Mouse (Mus musculus): Measurements from ENCODE around the gene Srsf2.

The Srsf2 gene

DNA sequence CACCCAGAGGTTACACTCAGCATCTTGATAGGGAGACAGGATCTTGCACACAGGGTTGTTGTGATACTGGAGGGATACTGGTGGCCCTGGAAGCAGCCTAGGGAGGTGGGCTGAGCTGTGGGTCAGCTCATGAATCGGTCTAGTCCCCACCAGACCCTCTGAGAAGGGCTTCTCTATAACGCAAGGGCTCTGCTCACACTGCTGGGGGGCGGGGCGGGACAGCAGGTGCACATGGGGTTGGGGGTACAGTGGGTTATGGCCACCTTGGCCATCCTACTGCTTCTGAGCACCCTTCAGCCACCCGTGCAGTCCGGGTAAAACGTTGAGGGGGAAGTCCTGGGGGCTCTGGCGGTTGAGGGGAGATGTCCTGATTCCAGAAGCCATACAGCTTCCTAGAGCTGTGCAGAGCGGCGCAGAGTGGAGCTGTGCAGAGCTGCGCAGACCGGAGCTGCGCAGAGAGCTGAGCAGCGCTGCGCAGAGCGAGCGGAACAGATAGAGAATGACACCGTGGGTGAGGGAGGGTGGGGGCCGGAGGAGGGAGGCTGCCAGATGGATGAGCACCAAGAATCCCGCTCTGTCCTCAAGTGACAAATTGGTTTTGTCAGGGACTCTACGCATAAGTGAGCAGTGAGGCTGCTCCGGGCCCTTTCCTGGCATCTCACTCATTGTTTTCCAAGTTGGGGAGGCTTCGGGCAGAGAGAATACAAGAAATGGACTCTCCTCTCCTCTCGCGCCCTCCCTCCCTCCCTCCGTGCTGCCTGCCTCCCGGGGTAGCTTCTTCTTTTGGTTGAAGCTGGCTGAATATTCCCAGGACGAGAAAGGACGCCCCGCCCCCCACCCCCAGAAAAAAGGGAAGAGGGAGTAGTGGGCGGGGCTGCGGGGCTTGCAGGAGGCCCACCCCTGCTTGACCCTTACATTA lies 41.7 kb downstream of the Srsf2 start:
- no peak for DNase-seq (ENCODE audit: low read depth in 1 of 2, low spot score in 2 of 2)

DNA sequence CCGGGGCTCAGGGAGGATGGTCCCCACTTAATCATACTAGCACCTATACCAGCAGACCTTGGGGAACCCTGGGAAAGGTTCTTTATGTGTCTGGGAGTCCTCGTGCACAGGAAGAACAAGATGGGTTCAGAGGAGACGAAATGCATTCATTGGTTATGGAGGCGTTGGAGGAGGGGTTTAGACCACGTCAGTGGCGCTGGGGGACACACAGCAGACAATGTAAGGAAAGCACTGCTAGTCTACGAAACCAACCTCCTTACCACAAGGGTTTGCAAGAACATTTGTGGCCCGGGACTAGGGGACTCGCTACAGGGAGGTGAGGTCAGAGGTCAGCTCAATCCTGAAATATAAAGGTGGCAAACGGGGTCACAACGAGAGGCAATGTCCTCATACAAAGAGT lies 42.4 kb downstream of the Srsf2 start:
- DNase-seq (ENCODE audit: low read depth in 1 of 2, low spot score in 2 of 2): no peak

DNA sequence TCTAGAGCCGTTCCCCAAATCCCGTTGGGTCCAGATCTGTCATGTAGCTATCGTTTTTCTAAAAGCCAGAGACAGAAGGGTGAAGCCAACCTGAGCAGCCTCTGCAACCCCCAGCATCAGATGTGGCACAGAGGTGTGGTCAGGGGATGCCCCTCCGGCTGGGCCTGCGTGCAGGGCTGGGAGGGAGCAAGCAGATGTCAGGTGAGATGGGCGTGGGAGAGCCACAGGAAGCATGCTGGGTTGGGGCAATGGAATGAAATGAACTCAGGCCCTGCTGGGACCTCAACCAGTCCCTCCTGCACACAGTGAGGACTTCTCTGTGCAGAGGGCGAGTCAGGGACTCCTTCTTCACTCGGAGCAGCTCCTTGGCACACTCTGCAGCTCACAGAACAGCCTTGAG lies 43.4 kb downstream of the Srsf2 start:
- DNase-seq (ENCODE audit: low read depth in 1 of 2, low spot score in 2 of 2): no peak

DNA sequence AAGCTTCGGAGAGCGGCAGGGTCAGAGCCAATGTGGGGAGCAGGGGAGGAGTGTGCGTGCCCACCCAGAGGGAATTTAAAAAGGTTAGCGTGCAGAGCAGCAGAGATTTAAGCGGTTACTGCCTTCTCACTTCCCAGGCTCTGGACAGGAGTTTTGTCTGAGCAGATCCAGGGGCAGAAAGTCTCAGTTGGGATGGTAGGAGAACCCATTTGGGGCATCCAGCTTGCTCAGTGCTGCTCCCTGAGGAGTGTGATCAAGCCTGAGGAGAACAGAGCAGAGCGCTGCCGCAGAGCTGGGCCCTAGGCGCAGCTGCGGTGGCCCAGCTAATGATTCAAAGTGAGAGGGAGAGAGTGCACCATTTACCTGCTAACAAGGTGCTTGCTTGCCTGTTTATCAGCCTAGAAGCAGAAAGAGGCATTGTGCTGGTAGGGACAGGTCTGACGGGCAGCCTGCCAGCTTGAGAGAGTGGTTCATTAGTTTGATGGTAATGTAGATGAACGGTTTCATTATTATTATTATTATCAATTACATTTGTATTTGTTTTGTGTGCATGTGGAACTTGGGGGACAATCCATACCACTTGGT lies 44.0 kb downstream of the Srsf2 start:
- no peak for DNase-seq (ENCODE audit: low read depth in 1 of 2, low spot score in 2 of 2)

DNA sequence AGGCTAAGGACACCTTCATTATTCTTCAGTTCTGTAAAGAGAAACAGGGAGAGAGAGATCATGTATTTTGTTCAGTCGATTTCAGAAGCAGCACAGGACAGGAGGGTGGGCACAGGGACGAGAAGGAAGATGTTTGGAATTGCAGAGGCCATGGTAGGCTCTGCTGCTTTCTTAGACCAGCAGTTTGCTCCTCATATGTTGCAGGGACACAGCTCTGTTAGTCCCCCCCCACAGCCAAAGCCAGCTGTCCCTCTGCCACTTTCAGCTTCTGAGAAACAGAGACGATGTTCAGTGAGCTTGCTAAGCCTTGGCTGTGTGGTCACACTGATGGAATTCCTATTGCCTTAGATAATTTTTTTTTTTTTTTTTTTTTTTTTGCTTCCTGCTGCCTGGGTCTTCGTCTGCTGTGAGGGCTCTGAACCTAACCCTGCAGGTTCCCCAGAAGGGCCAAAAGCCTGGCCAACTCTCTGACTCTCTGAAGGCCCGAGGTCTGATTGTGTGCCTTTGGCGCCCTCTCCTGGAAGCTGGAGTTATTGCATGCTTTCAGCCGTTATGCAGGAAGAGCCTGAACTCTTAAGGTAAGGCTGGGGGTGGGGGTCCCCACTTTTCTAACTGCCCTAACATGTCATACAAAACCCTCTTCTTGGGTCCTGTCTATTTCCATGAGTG lies 44.8 kb downstream of the Srsf2 start:
- DNase-seq (ENCODE audit: low read depth in 1 of 2, low spot score in 2 of 2): peak; percentile 42 to 56

GRCm38 (mm10) chr11:116807526-116807925 lies 45.4 kb downstream of the Srsf2 start:
- DNase-seq (ENCODE audit: low read depth in 1 of 2, low spot score in 2 of 2): no peak

GRCm38 (mm10) chr11:116807116-116807515 lies 45.8 kb downstream of the Srsf2 start:
- no peak for DNase-seq (ENCODE audit: low read depth in 1 of 2, low spot score in 2 of 2)

GRCm38 (mm10) chr11:116806136-116807071 lies 46.5 kb downstream of the Srsf2 start:
- no peak for DNase-seq (ENCODE audit: low read depth in 1 of 2, low spot score in 2 of 2)

DNA sequence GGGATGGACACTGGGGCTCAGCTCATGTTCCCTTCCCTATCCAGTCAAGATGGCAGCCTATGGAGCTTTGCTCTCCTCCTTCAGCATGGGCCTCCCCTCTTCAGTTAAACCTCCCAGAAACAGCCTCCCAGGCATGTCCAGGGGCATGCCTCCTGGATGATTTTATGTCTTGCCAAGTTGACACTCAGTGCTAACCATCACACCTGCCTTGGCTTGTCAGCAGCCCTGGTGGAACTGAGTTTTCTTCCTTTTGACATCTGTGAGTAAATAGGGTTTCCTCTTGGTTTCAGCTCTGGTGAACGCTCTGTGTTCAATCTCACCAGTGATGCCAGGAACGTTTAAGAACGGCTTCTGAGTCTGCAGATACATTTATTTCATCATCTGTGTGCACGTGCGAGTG lies 50.2 kb downstream of the Srsf2 start:
- no peak for DNase-seq (ENCODE audit: low read depth in 1 of 2, low spot score in 2 of 2)

DNA sequence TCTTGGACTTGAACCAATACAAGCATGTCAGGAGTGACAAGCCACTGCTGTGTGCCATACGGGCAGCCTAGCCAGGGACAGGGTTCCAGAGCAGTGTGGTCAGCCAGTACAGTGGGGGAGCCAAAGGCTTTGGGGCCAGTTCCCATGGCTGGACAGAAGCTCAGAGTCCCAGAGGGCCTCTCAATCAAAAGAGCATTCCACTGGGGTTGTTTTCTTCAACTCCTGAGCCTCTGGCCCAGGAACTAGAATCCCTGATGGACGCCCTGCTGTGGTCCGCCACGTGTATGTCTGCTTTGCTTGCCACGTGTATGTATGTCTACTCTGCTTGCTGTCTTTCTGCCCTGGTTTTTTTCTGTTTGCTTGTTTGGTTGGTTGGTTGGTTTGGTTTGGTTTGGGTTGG lies 51.8 kb downstream of the Srsf2 start:
- DNase-seq (ENCODE audit: low read depth in 1 of 2, low spot score in 2 of 2): no peak

All from monocyte, adult 2 months (primary cell).